Mouse (Mus musculus) heart, embryonic 16.5 days (tissue): ENCODE results near the gene Trpm8. TPM values are rescaled to one million over a fixed set of nuclear protein-coding genes. Genes with fewer than 3 reads are reported as not detected.

Experiments
- ATAC-seq: fragments of 200-750 bp; cut with Nextera tagmentation; replicated peaks from 2 replicates; pipeline ENCODE4 v1.8.0; 2017; ENCODE audit warnings: moderate number of reproducible peaks; ENCODE audit not compliant: insufficient read depth, low FRiP score; ENCODE audit errors: extremely low read depth
- H3K27ac ChIP-seq: fragments of 300-500 bp; sonication (generic); 2 replicates; pipeline ENCODE4 v1.5.1; 2014; ENCODE audit warnings: mild to moderate bottlenecking, low read length, control low read depth, moderate library complexity
- H3K27me3 ChIP-seq: fragments of 300-500 bp; sonication (generic); 2 replicates; pipeline ENCODE4 v1.6.1; 2014; ENCODE audit warnings: low read length, mixed read lengths; ENCODE audit not compliant: control insufficient read depth, insufficient read depth
- H3K36me3 ChIP-seq: fragments of 300-500 bp; sonication (generic); 2 replicates; pipeline ENCODE4 v1.6.1; 2014; ENCODE audit not compliant: control insufficient read depth, insufficient read depth
- H3K4me1 ChIP-seq: fragments of 300-500 bp; sonication (generic); 2 replicates; pipeline ENCODE4 v1.6.1; 2014; ENCODE audit warnings: low read length, mixed read lengths; ENCODE audit not compliant: control insufficient read depth, insufficient read depth
- H3K4me2 ChIP-seq: fragments of 300-500 bp; sonication (generic); 2 replicates; pipeline ENCODE4 v1.6.1; 2014; ENCODE audit warnings: low read depth, mild to moderate bottlenecking, control low read depth, low read length
- H3K4me3 ChIP-seq: fragments of 300-500 bp; sonication (generic); 2 replicates; pipeline ENCODE4 v1.5.1; 2014; ENCODE audit warnings: mild to moderate bottlenecking, control low read depth, low read length
- H3K9ac ChIP-seq: fragments of 300-500 bp; sonication (generic); 2 replicates; pipeline ENCODE4 v1.6.1; 2014; ENCODE audit warnings: low read length, control low read depth
- H3K9me3 ChIP-seq: fragments of 300-500 bp; sonication (generic); replicated peaks from 2 replicates; pipeline ENCODE4 v1.6.1; 2016; ENCODE audit warnings: low read length; ENCODE audit not compliant: control insufficient read depth
- WGBS: fragments of 180-500 bp; shearing (Covaris S2); extraction: QIAGEN DNeasy Blood & Tissue Kit; methylation state at CpG from one replicate; pipeline ENCODE4 v1.1.7; 2014; 5-methylcytosine and 5-hydroxymethylcytosine counted together
- polyA plus RNA-seq: library from polyadenylated mRNA; unstranded; fragments of >200 nt; fragmentation: Nextera tagmentation; extraction: Ambion mirVana; gene quantifications from 2 replicates; pipeline ENCODE4 v1.2.1, GENCODE M21; 2015

Gene Trpm8
- polyA plus RNA-seq, 1 experiment from 2014 or later = not detected

- no peaks in the 10 kb centered on the region for H3K9me3 ChIP-seq
- 40% methylated on average over 1 of the region's 1 CpGs for WGBS
- no peak overlapping the region for H3K4me3 ChIP-seq
- H3K27ac ChIP-seq = no peak overlapping the region
- no peak overlapping the region for H3K9ac ChIP-seq
- no peaks in the 10 kb centered on the region for H3K27me3 ChIP-seq
- no peaks in the 10 kb centered on the region for H3K4me1 ChIP-seq
- no peaks in the 10 kb centered on the region for H3K36me3 ChIP-seq
- no peak overlapping the region for H3K4me2 ChIP-seq
- no peak for ATAC-seq
Measured at GRCm38 (mm10) chr1:88429413-88429812, 152.0 kb downstream of the Trpm8 start.

GRCm38 (mm10) chr1:88431262-88431661, 153.8 kb downstream of the Trpm8 start:
- Histone ChIP-seq H3K4me1 (no peaks in the 10 kb centered on the region), H3K9ac (no peak overlapping the region), H3K9me3 (no peaks in the 10 kb centered on the region), H3K36me3 (no peaks in the 10 kb centered on the region), H3K27ac (no peak overlapping the region), H3K4me2 (no peak overlapping the region), H3K4me3 (no peak overlapping the region), H3K27me3 (no peaks in the 10 kb centered on the region)
- no peak for ATAC-seq
- WGBS = 75% methylated on average over 4 of the region's 4 CpGs

DNA sequence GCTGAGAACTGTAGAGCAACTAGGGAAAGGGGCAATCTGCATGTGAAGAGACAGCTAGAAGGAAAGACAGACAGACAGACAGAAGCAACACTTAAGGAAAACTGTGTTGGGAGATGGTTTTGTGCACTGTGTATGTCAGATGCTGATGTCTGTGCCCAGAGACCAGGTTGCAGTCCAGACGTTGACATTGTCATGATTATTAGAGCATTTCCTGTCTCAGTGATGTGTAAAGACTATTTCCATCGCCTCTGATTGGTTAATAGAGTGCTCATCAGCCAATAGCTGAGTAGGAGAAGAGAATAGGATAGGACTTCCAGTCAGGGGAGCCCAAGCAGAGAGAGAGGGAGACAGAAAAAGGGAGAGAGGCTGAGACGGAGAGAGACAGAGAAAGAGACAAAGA, 155.1 kb downstream of the Trpm8 start:
- no peaks in the 10 kb centered on the region for H3K36me3 ChIP-seq
- H3K9ac ChIP-seq = no peak overlapping the region
- no peak overlapping the region for H3K4me3 ChIP-seq
- WGBS = 53% methylated on average over 3 of the region's 3 CpGs
- no peaks in the 10 kb centered on the region for H3K4me1 ChIP-seq
- ATAC-seq = no peak
- H3K4me2 ChIP-seq = no peak overlapping the region
- no peaks in the 10 kb centered on the region for H3K9me3 ChIP-seq
- no peaks in the 10 kb centered on the region for H3K27me3 ChIP-seq
- H3K27ac ChIP-seq = no peak overlapping the region

DNA sequence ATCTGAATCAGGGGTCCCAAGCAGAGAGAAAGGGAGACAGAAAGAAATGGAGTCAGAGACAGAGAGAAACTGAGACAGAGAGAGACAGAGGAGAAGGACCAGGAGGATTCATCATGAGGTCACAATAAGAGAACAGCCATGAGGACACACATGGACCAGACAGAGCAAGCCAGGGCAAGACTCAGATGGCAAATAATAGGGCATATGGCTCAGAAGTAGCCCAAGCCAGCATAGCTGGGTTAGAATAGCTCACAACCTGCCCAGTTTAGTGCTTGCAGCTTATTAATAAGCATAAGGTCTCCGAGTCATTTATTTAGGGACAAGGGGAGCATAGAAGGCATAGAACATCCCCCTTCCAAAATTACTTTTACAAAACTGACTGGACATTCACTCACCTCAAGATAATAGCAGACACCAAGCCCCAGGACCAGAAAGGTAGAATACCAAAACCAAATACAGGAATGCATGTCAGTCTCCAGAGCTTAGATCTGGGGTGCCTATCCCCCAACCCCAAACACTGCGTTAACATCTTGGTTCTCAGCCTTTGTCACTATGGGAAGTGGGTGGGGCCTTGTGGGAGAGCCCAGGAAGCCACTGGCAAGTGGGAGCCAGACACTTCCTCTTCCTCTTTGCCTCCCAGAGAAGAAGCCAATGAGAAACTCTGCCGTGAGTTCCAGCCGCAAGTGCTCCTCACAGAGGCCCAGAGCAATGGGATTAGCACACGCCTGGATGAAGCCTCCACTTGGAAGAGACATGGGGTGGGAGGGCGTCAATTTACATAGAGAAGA, 155.8 kb downstream of the Trpm8 start:
- H3K9me3 ChIP-seq = no peaks in the 10 kb centered on the region
- H3K27me3 ChIP-seq = no peaks in the 10 kb centered on the region
- no peak for ATAC-seq
- H3K36me3 ChIP-seq = no peaks in the 10 kb centered on the region
- 63% methylated on average over 6 of the region's 6 CpGs for WGBS
- H3K27ac ChIP-seq = no peak overlapping the region
- no peak overlapping the region for H3K9ac ChIP-seq
- H3K4me2 ChIP-seq = no peak overlapping the region
- H3K4me1 ChIP-seq = no peaks in the 10 kb centered on the region
- H3K4me3 ChIP-seq = no peak overlapping the region

- WGBS = 68% methylated on average over 4 of the region's 4 CpGs
- ATAC-seq = no peak
- no peaks in the 10 kb centered on the region for H3K4me1 ChIP-seq
- no peaks in the 10 kb centered on the region for H3K36me3 ChIP-seq
- H3K27ac ChIP-seq = no peak overlapping the region
- no peak overlapping the region for H3K4me2 ChIP-seq
- no peak overlapping the region for H3K4me3 ChIP-seq
- no peaks in the 10 kb centered on the region for H3K27me3 ChIP-seq
- no peaks in the 10 kb centered on the region for H3K9me3 ChIP-seq
- H3K9ac ChIP-seq = no peak overlapping the region
Measured at GRCm38 (mm10) chr1:88434057-88434456, 156.6 kb downstream of the Trpm8 start.

DNA sequence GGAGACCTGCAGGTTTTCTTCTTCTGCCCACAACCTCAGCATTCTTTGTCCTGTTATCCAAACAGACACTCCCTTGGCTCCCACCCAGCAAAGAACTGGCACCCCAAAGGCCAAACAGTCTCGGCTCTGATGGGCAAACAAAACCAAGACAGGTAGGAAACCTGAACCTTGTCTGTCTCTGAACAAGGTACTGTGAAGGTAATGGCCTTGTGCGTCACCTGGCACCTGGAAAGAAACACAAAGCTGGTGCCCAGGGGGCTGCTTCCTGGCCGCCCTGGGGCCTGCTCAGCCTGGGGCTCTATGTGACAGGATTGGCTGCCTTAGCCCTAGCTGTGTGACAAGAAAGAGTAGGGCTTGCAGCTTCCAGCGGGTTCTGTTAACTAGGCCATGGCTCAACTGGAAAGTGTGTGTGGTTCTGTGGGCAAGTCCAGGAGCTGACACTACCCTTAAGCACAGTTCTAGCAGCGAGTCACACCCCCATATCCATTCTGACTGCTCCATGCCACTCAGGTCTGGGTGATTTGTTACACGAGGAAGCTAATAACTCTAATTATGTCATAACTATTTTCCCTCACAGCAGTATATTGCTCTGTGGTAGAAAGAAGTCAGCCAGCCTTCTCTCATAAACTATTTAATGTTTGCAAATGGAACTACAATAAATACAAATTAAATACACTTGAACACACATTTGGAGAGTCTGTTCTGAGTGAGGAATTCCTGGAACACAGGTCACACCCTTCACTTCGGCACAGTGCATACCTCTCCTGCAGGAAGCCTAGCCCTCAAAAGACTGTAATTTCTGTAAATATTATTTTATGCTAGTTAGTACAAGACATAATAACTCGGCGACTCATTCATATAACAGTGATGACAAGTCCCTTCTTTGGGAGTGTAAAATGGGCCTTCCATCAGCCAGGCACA, 160.0 kb downstream of the Trpm8 start:
- no peaks in the 10 kb centered on the region for H3K4me1 ChIP-seq
- H3K9me3 ChIP-seq = no peaks in the 10 kb centered on the region
- no peak overlapping the region for H3K4me3 ChIP-seq
- H3K9ac ChIP-seq = no peak overlapping the region
- H3K4me2 ChIP-seq = no peak overlapping the region
- ATAC-seq = no peak
- H3K36me3 ChIP-seq = no peaks in the 10 kb centered on the region
- peak overlapping the region; percentile 53; the same call in 1 of the 2 replicates for H3K27ac ChIP-seq
- H3K27me3 ChIP-seq = no peaks in the 10 kb centered on the region
- 66% methylated on average over 9 of the region's 9 CpGs for WGBS

Other genes with a start within 250 kb of the Trpm8 start
- gene Ugt1a10, start 222.3 kb upstream of the Trpm8 start, polyA plus RNA-seq = not detected in 2 replicates
- not detected in 2 replicates for gene Ugt1a9, start 206.9 kb upstream of the Trpm8 start, polyA plus RNA-seq
- gene Ugt1a8, start 189.8 kb upstream of the Trpm8 start, polyA plus RNA-seq = not detected in 2 replicates
- gene Ugt1a7c, start 182.6 kb upstream of the Trpm8 start, polyA plus RNA-seq = 1.1 and 2.3 TPM in 2 replicates
- gene Ugt1a6b, start 174.4 kb upstream of the Trpm8 start, polyA plus RNA-seq = 0.11 and 0.29 TPM in 2 replicates
- 0.71 and 0.83 TPM in 2 replicates for gene Ugt1a6a, start 142.9 kb upstream of the Trpm8 start, polyA plus RNA-seq
- not detected in 2 replicates for gene Ugt1a5, start 111.6 kb upstream of the Trpm8 start, polyA plus RNA-seq
- gene Ugt1a2, start 77.1 kb upstream of the Trpm8 start, polyA plus RNA-seq = not detected in 2 replicates
- gene Dnajb3, start 71.9 kb upstream of the Trpm8 start, polyA plus RNA-seq = 2.8 and 3.1 TPM in 2 replicates
- gene Ugt1a1, start 65.7 kb upstream of the Trpm8 start, polyA plus RNA-seq = 0.14 TPM in 1 of 2 replicates, not detected in the other
- gene Mroh2a, start 50.7 kb upstream of the Trpm8 start, polyA plus RNA-seq = 0.60 and 0.85 TPM in 2 replicates
- 108 and 117 TPM in 2 replicates for gene Hjurp, start within 50 bp of the Trpm8 start, polyA plus RNA-seq
- 0.29 and 0.56 TPM in 2 replicates for gene Spp2, start 129.3 kb downstream of the Trpm8 start, polyA plus RNA-seq
- 0.09 and 0.24 TPM in 2 replicates for gene Glrp1, start 232.4 kb downstream of the Trpm8 start, polyA plus RNA-seq